Mouse (Mus musculus) testis, adult 2 months (tissue): ENCODE results near the gene St6galnac5.

Experiments
- CTCF ChIP-seq: fragments of 200-500 bp; IDR thresholded peaks from 2 replicates; pipeline ENCODE4 v1.5.1; 2012; ENCODE audit warnings: low read depth, mild to moderate bottlenecking, inconsistent platforms, low read length, moderate library complexity; ENCODE audit not compliant: control insufficient read depth, insufficient read depth, insufficient replicate concordance
- POLR2A ChIP-seq: fragments of 200-500 bp; IDR thresholded peaks from 2 replicates; pipeline ENCODE4 v1.6.1; 2012; ENCODE audit warnings: low read depth, mild to moderate bottlenecking, inconsistent platforms, low read length, moderate library complexity; ENCODE audit not compliant: control insufficient read depth

GRCm38 (mm10) chr3:152925364-152925763, 56.7 kb downstream of the St6galnac5 start:
- TF ChIP-seq CTCF, result no peak
- no peak for TF ChIP-seq POLR2A
